Mouse (Mus musculus): Measurements from ENCODE around the gene Tox2.

Gene Tox2

GRCm38 (mm10) chr2:163205262-163205647 is 2.3 kb downstream of the Tox2 start:
- peak; percentile 34 for DNase-seq (ENCODE audit: low spot score)

- DNase-seq (ENCODE audit: low spot score) = no peak
Measured at GRCm38 (mm10) chr2:163205737-163206490, 3.0 kb downstream of the Tox2 start.

- no peak for DNase-seq (ENCODE audit: low spot score)
Measured at GRCm38 (mm10) chr2:163207315-163207714, 4.4 kb downstream of the Tox2 start.

DNA sequence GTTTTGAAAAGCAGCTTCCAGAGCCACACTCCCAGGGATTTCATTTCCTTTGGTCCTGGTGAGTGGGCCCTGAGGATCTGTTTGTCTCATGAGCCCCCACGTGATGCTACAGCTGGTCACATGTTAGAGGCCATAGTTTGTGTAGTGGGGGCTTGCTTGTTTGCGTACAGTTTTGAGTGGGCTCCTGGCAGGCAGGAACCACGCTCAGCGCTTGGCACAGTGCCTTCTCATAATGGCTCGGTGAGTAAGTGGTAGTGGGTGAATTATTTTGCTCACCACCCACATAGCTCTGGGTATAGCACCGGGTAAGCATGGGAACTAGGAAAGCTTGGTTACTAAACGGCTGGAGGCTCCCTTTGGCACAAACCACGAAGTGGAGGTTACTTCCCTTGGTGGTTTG is 6.2 kb downstream of the Tox2 start:
- no peak for DNase-seq (ENCODE audit: low spot score)

GRCm38 (mm10) chr2:163213085-163213484 is 10.2 kb downstream of the Tox2 start:
- DNase-seq (ENCODE audit: low spot score) = peak; percentile 49

DNA sequence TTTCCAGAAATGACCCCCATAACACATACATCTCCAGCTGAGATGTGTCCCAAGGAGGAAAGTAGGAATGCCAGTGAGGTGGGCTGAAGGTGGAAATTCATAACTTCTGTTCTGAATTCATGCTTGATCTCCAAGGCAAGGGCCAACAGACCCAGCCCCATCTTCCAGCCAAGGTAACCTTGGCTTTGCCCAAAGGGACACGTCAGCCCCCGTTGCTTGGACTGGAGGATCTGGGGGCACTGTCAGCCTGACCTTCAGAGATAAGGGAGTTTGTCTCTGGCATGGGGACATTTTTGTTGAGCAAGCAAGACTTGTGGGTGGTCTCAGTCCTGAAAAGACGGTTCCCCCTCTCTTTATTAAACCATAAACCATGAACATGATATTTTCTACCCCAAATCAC is 15.2 kb downstream of the Tox2 start:
- DNase-seq (ENCODE audit: low spot score) = no peak

DNA sequence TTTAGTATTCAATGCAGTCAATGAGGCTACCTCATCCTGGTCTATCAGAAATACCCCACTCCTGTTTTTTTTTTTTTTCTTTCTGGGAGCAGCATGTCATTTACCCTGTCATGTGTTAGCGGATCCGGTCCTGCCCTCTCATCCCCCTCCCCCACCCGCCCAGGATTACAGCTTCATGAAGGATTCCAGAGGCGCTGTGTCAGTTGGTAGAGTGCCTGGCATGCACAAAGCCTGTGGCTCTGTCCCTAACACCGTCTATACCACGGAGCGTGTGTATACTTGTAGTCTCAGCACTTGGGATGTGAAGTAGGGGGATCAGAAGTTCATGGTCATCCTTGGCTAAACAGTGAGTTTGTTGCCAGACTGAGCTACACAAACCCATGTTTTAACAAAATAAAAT is 15.6 kb downstream of the Tox2 start:
- DNase-seq (ENCODE audit: low spot score) = no peak

DNA sequence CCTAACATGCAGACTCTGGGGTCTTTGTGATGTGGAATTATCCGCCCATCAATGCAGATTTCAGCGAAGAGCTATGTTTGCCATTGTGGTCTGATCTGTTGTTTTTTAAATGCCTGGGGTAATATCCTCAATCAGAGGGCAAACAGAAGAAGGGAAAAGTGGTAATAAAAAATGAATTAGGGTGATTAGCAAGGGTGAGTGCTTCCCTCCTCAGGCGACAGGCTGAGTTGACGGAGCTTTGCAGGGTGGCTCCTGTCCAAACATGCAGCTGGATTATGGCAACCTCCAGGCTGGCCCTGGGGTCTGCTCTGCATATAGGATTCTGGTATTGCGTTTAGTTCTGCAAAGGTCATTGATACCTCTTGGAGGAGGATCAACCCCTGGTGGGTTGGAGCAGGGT is 16.5 kb downstream of the Tox2 start:
- peak; percentile 34 for DNase-seq (ENCODE audit: low spot score)

DNA sequence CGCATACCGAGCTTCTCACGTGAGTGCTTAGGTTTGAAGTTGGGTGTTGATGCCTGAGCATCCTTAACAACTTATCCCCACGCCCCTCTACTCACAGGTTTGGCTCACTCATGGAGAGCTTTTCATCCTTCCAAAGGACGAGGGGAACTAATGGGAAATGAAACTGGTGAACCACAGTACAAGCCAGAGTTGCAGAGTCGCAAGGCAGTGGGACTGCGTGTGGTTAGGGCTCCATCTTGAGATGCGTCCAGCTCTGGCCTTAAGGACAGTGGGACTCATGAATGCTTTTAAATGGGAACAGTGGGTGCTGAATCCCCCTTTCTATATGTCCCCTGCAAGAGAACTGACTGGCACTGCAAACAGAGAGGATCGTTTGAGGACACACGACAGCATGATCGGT is 17.8 kb downstream of the Tox2 start:
- DNase-seq (ENCODE audit: low spot score) = no peak

- DNase-seq (ENCODE audit: low spot score) = no peak
Measured at GRCm38 (mm10) chr2:163225302-163225701, 22.4 kb downstream of the Tox2 start.

- DNase-seq (ENCODE audit: low spot score) = peak; percentile 74
Measured at GRCm38 (mm10) chr2:163229050-163229449, 26.1 kb downstream of the Tox2 start.

GRCm38 (mm10) chr2:163231781-163232534 is 29.0 kb downstream of the Tox2 start:
- DNase-seq (ENCODE audit: low spot score) = peak; percentile 22

- no peak for DNase-seq (ENCODE audit: low spot score)
Measured at GRCm38 (mm10) chr2:163233666-163234065, 30.7 kb downstream of the Tox2 start.

GRCm38 (mm10) chr2:163236057-163236456 is 33.1 kb downstream of the Tox2 start:
- peak; percentile 62 for DNase-seq (ENCODE audit: low spot score)

DNA sequence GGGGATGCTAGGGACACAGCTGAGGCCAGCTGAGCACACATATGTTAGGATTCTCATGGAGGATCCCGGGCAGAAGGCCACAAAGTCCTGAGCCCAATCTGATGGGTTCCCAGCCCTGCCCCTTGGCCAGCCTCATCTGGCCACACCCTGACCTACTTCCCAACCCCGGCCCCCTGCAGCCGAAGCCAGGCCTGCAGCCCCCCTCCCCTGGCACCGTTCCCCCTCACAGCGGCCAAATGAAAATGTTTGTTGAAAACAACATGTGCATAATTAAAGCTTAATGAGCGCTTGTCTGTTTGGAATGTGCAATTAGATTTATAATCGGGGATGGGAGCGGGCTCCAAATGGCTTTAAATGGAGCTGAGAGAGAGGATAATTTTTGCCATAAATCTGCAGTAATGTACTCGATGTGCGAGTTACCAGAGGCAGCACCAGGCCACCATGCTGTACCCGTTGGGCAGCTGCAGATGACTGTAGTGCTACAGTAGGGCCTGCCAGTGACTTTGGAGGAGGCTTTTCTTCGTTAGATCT is 35.1 kb downstream of the Tox2 start:
- peak; percentile 70 for DNase-seq (ENCODE audit: low spot score)

DNA sequence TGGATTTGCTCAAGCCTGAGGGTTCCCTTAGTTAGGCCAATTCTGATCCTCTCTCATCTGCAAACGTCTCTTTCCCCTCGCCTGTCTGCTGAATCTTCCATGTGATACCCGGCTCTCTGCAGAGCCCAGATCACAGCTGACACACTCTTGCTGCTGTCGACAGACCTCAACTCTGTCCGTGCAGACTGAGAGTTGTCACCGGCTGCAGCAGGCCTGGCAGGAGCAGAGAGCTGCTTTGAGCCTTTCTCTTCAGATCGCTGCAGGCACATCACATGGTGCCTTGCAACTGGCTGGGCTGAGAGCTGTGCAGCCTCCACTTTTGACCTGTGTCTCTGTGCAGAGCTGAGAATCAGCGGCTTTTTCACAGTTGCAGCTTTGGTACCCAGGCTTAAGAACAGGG is 37.0 kb downstream of the Tox2 start:
- peak; percentile 62 for DNase-seq (ENCODE audit: low spot score)

DNA sequence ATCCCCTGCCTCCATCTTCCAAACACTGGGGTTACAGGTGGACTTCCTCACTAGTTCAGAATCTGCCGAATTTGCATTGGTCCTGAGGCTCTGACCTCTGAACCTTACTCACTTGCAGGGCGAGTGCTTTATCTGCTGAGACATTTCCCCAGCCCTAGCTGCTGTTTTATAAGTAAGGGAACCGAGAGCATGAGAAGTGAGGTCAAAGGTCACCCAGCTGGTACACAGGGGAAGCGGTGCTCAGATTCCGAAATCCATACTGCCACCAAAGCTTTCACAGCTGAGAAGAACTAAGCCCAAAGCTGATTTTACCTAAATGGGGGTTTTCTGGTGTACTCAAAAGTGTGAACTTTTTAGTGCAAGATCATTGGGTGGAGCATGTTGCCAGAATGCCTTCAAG is 38.9 kb downstream of the Tox2 start:
- no peak for DNase-seq (ENCODE audit: low spot score)

DNA sequence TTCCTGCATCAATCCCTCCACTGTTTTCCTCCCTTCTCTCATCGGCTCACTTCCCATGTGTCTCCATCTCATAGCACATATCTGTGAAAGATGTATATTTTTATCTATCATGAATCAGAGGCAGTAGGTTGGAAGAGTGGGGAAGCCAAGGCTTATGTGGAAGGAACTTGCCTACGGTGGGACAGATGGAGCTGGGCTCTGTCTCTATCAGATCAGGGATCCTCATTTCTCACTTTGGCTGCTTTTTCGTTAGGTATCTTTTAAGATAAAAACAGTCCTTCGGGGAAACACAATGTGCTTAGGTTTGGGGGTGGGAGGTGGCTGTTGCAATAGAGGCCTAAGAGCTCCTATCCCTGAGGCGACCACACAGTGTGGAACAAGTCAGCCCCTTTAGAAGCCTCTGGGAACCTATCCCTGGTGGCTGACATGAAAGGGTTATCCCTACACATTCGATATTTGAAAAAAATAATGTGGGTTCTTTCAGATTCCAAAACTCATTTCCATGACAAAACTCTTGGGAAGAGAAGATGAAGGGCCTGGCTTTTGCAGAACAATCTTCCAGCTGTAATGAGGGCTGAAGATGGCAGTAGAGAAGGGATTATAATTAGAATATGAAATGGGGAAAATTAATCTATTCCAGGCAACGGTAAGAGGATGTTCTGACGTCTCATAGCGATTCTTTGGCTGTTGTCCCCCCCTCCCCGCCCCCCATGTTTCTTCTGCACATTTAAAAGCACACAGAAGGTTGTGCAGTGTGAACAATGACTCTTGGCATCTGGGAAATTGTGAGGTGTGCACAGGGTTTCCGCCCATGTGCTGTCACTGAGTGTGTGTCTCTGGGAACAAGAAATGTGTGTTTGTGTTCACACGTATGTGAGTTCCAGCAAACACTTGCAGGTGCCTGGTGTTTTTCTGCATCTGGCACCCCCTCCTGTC is 41.3 kb downstream of the Tox2 start:
- no peak for DNase-seq (ENCODE audit: low spot score)

- DNase-seq (ENCODE audit: low spot score) = no peak
Measured at GRCm38 (mm10) chr2:163248912-163249311, 46.0 kb downstream of the Tox2 start.

DNA sequence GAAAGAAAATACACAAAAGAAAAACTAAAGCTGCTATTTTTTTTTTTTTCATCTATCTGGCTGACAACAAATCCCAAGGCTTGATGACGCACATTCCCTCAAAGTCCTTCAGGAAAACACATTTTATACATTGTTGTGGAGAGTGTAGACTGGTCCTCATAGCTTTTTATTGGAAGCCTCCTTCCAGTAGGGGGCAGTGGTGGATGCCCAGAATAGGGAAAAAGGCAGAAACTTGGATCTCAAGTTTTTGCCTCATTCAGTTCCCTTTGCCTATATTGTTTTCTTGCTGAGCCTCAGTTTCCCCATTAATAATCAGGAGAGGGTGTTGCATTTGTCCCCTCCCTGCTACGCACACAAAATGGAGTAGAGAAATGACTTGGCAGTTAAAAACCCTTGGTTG is 49.7 kb downstream of the Tox2 start:
- DNase-seq (ENCODE audit: low spot score) = peak; percentile 37

- peak; percentile 55 for DNase-seq (ENCODE audit: low spot score)
Measured at GRCm38 (mm10) chr2:163253248-163254099, 50.5 kb downstream of the Tox2 start.

Data from MN1 (cell line).